Comparison of ENCODE assay signal across 8 mouse cellular contexts in the genomic region with DNA sequence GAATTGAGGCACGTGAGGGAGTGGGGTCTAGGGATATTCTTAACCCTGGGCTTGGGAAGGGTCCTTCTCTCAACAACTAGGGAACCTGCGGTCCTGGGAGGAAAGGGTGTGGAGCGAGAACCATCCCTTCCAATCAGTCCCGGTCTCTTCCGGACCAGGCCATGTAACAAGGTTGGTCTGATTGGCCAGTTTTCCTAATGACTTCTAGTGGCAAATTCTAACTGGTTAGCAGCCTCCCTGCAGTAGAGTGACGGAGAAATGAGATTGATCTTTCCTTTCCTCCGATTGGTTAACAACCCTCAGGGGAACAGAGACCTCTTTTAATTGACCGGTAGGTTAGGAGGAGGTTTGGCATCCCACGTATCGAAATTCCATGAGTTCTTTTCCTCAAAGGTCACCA. TPM values are rescaled to one million over a fixed set of nuclear protein-coding genes. Genes with fewer than 3 reads are reported as not detected.
DNase-seq lines count a peak whose midpoint lies in the region; ATAC-seq and TF ChIP-seq lines count a peak whose summit lies in the region.

No protein-coding gene starts in this region.

- H3K27me3 ChIP-seq in hindbrain, embryonic 14.5 days (ENCODE audit: control insufficient read depth, insufficient read depth, low read length) = no peaks in the 10 kb centered on the region
- no peaks in the 10 kb centered on the region for H3K27me3 ChIP-seq in lung, postnatal 0 days (replicated peaks; ENCODE audit: insufficient read depth, low read length)

- H3K4me3 ChIP-seq in hindbrain, embryonic 14.5 days (replicated peaks; ENCODE audit: low read length) = peak overlapping the region; percentile 8; the same call in 1 of the 2 replicates
- peak overlapping the region; percentile 0; the same call in 1 of the 2 replicates for H3K4me3 ChIP-seq in lung, postnatal 0 days (ENCODE audit: low read depth, low read length)

- peak overlapping the region; percentile 64 for H3K4me2 ChIP-seq in hindbrain, embryonic 14.5 days (replicated peaks)
- peak overlapping the region; percentile 74 for H3K4me2 ChIP-seq in lung, postnatal 0 days (replicated peaks; ENCODE audit: low read depth, low read length)

- 2% methylated on average over 10 of the region's 10 CpGs for WGBS in hindbrain, embryonic 14.5 days
- 8% methylated on average over 10 of the region's 10 CpGs for WGBS in lung, postnatal 0 days

- DNase-seq in WW6 (ENCODE audit: low read depth, low spot score) = peak; percentile 72
- peak; percentile 45 to 59 for DNase-seq in cerebellum, postnatal 14 days
- peak; percentile 70 for DNase-seq in gastrocnemius, adult 18-20 months (ENCODE audit: low spot score)
- peak; percentile 81 for DNase-seq in hindbrain, embryonic 14.5 days (ENCODE audit: low spot score)
- DNase-seq in left cerebral cortex, adult 11 months (ENCODE audit: low spot score) = peak; percentile 75
- DNase-seq in lung, postnatal 0 days (ENCODE audit: low spot score) = peak; percentile 93
- DNase-seq in right cerebral cortex, postnatal 25 days = peak; percentile 59
- no peak for DNase-seq in natural killer cell, adult 2 months (ENCODE audit: low spot score in 2 of 2)

- peak; percentile 59 for ATAC-seq in hindbrain, embryonic 14.5 days (ENCODE audit: low FRiP score)
- peak; percentile 62 for ATAC-seq in lung, postnatal 0 days

- TF ChIP-seq EP300 in lung, postnatal 0 days (IDR thresholded peaks at IDR 0.05) = peak; percentile 48; the same call in 1 of the 2 replicates

- H3K9ac ChIP-seq in hindbrain, embryonic 14.5 days = no peak overlapping the region
- no peak overlapping the region for H3K9ac ChIP-seq in lung, postnatal 0 days (replicated peaks; ENCODE audit: low read depth)

- H3K4me1 ChIP-seq in hindbrain, embryonic 14.5 days (replicated peaks; ENCODE audit: control insufficient read depth, insufficient read depth, low read length) = peaks cover 33% of the 10 kb centered on the region
- peaks cover 4% of the 10 kb centered on the region; the same call in 1 of the 2 replicates for H3K4me1 ChIP-seq in lung, postnatal 0 days (ENCODE audit: insufficient read depth, low read depth, low read length)

- peak overlapping the region; percentile 98 for H3K27ac ChIP-seq in hindbrain, embryonic 14.5 days
- H3K27ac ChIP-seq in lung, postnatal 0 days (ENCODE audit: low read length) = peak overlapping the region; percentile 98

- no peaks in the 10 kb centered on the region for H3K36me3 ChIP-seq in hindbrain, embryonic 14.5 days (replicated peaks; ENCODE audit: control insufficient read depth, insufficient read depth)
- H3K36me3 ChIP-seq in lung, postnatal 0 days (ENCODE audit: insufficient read depth, low read length) = no peaks in the 10 kb centered on the region

- no peaks in the 10 kb centered on the region for H3K9me3 ChIP-seq in hindbrain, embryonic 14.5 days (ENCODE audit: control insufficient read depth, low read length)
- no peaks in the 10 kb centered on the region for H3K9me3 ChIP-seq in lung, postnatal 0 days (ENCODE audit: low read length)

- no peak for TF ChIP-seq CTCF in lung, postnatal 0 days (IDR thresholded peaks at IDR 0.05)

RNA-seq across cellular contexts. Expression of a gene that starts 1.4 kb away (rescaled TPM):
- total RNA-seq in gastrocnemius, adult 18-20 months (2021) = 10 to 100 TPM; 13.1 to 20.4 TPM
- polyA plus RNA-seq in hindbrain, embryonic 14.5 days (2014; fragmentation: Nextera tagmentation; extraction: Ambion mirVana) = 47.5 and 63.4 TPM in 2 replicates
- 48.6 and 49.8 TPM in 2 replicates for polyA plus RNA-seq in lung, postnatal 0 days (2015; fragmentation: Nextera tagmentation; extraction: Ambion mirVana)

RNA-seq across cellular contexts. Expression of a gene that starts 48.3 kb away (rescaled TPM):
- 10 to 100 TPM; 49.4 to 53.7 TPM for total RNA-seq in gastrocnemius, adult 18-20 months (2021)
- polyA plus RNA-seq in hindbrain, embryonic 14.5 days (2014; fragmentation: Nextera tagmentation; extraction: Ambion mirVana) = 13.7 and 16.7 TPM in 2 replicates
- polyA plus RNA-seq in lung, postnatal 0 days (2015; fragmentation: Nextera tagmentation; extraction: Ambion mirVana) = 37.4 and 42.8 TPM in 2 replicates

RNA-seq across cellular contexts. Expression of a gene that starts 48.4 kb away (rescaled TPM):
- total RNA-seq in gastrocnemius, adult 18-20 months (2021) = 10 to 100 TPM; 72.7 to 73.2 TPM
- 32.2 and 33.1 TPM in 2 replicates for polyA plus RNA-seq in hindbrain, embryonic 14.5 days (2014; fragmentation: Nextera tagmentation; extraction: Ambion mirVana)
- polyA plus RNA-seq in lung, postnatal 0 days (2015; fragmentation: Nextera tagmentation; extraction: Ambion mirVana) = 92.3 and 99.4 TPM in 2 replicates

RNA-seq across cellular contexts. Expression of a gene that starts 48.7 kb away (rescaled TPM):
- under 1 TPM in 1 of 2 experiments, not detected in 1; 0.57 TPM for total RNA-seq in gastrocnemius, adult 18-20 months (2021)
- polyA plus RNA-seq in hindbrain, embryonic 14.5 days (2014; fragmentation: Nextera tagmentation; extraction: Ambion mirVana) = not detected in 2 replicates
- polyA plus RNA-seq in lung, postnatal 0 days (2015; fragmentation: Nextera tagmentation; extraction: Ambion mirVana) = not detected in 2 replicates

Comparison
In these comparisons a context has a peak if more than half of its experiments do, and no peak if none do; other contexts are left out.
1. DNase-seq: peak in WW6 (single experiment), cerebellum, postnatal 14 days (2 of 2), gastrocnemius, adult 18-20 months (single experiment), hindbrain, embryonic 14.5 days (single experiment), left cerebral cortex, adult 11 months (single experiment), lung, postnatal 0 days (single experiment) and right cerebral cortex, postnatal 25 days (single experiment); none in natural killer cell, adult 2 months (0 of 2).